Mouse (Mus musculus): ENCODE results near the gene Mtx2. TPM values are rescaled to one million over a fixed set of nuclear protein-coding genes. Genes with fewer than 3 reads are reported as not detected.

The Mtx2 gene
- 10 to 100 TPM; 17.7 to 20.2 TPM for total RNA-seq (2023)

GRCm38 (mm10) chr2:74825730-74826430, at the start of gene Mtx2:
Gene Mtx2, plus strand, starts transcription at chr2:74825803.

Other genes with a start within 250 kb of the Mtx2 start
- 10 to 100 TPM; 25.3 to 30.0 TPM for gene Lnpk, start 246.4 kb upstream of the Mtx2 start, total RNA-seq (2023)
- gene Evx2, start 166.2 kb upstream of the Mtx2 start, total RNA-seq (2023), result not detected
- gene Hoxd13, start 157.5 kb upstream of the Mtx2 start, total RNA-seq (2023), result not detected
- gene Hoxd12, start 150.8 kb upstream of the Mtx2 start, total RNA-seq (2023), result not detected
- gene Hoxd11, start 146.2 kb upstream of the Mtx2 start, total RNA-seq (2023), result not detected
- gene Hoxd10, start 133.9 kb upstream of the Mtx2 start, total RNA-seq (2023), result not detected
- gene Hoxd9, start 128.1 kb upstream of the Mtx2 start, total RNA-seq (2023), result not detected
- gene Hoxd8, start 121.2 kb upstream of the Mtx2 start, total RNA-seq (2023), result not detected
- not detected for gene Hoxd3, start 113.9 kb upstream of the Mtx2 start, total RNA-seq (2023)
- not detected for gene Hoxd4, start 113.9 kb upstream of the Mtx2 start, total RNA-seq (2023)
- not detected for gene Gm28230, start 99.1 kb upstream of the Mtx2 start, total RNA-seq (2023)
- not detected for gene Hoxd1, start 62.8 kb upstream of the Mtx2 start, total RNA-seq (2023)

All from B cell, adult 67 days (primary cell).